Mouse (Mus musculus): ENCODE data around the gene Hnrnph3. TPM values are rescaled to one million over a fixed set of nuclear protein-coding genes. Genes with fewer than 3 reads are reported as not detected.

Hnrnph3 gene
- polyA plus RNA-seq, 1 experiment from 2014 or later: 21.7 TPM

DNA sequence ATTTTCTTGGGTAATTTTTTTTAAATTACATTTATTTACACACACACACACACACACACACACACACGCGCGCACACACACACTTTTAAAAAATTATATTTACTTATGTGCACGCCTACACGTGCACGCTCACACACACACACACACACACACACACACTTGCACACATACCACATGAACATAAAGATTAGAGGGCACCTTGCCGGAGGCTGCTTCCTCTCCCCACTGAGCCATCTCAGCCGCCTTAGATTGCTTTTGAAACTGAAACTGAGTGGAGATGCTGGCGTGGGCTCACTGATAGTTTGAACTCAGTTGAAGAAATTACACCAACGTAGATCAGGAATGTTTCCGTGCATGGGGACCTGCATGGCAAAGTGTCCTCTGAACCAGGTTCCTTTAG is 39.9 kb downstream of the Hnrnph3 start:
- H3K4me3 ChIP-seq (replicated peaks): no peak overlapping the region
- H3K27me3 ChIP-seq: 0 out of 2 replicates have a peak, but pooled peaks cover 4% of the 10 kb centered on the region
- ATAC-seq (ENCODE audit: insufficient read depth): no peak
- no peaks in the 10 kb centered on the region for H3K9me3 ChIP-seq (replicated peaks)
- H3K36me3 ChIP-seq (replicated peaks): no peaks in the 10 kb centered on the region
- H3K4me2 ChIP-seq: no peak overlapping the region
- 75% methylated on average over 11 of the region's 11 CpGs for WGBS (ENCODE audit: insufficient replicate concordance)
- no peak overlapping the region for H3K27ac ChIP-seq (replicated peaks)
- no peak overlapping the region for H3K9ac ChIP-seq
- peaks cover 16% of the 10 kb centered on the region for H3K4me1 ChIP-seq (replicated peaks)

DNA sequence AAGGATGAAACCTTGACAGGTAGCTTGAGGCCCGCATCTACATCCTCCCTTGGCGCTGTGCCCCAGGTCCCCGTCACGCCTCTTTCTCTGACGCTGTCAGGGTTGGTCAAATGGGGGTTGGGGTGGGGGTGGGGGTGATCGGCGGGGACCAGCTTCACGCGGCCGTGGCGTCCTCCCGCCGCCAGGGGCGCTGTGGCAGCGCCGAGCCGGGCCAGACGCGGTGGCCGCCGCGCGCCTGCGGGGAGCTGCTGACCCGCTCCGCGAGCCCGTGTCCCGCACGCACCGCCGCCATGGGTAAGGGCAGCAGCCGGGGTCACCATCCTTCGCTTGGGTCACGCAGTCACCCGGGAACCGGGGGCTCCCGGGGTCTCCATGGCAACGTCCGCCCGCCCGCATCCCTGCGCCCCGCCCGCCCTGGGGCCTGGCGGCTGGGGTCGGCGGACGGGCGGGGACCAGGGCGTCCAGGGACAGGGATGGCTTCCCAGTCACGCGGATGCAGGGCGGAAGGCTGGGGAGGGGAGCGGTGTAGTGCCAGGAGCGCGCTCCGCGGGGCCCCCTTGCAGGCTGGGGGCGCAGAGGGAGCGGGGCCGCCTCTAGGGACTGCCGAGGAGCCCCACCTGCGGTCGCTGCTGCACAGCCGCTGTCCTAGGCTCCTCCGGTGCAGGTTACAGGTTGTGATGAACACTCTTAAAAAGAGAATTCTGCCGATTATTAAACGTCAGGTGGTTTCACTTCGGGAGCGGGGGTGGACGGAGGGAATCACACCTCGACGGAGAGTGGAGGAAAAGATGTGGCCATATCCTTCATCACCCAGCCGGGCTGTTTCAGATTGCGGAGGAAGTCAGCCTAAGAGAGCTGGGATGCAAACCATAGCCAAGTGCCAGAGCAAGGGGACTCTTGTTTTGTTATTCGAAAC is 43.7 kb downstream of the Hnrnph3 start, which contains the start of gene Rufy2:
Gene Rufy2, plus strand, starts transcription at position 185 of the 916 bp plus-strand sequence.
- Histone ChIP-seq H3K4me3 (replicated peaks) (peak within 1 kb of the TSS; percentile 87), H3K27me3 (0 out of 2 replicates have a peak, but pooled peaks cover 4% of the 10 kb centered on the region), H3K36me3 (replicated peaks) (peaks cover 8% of the 10 kb centered on the region), H3K9me3 (replicated peaks) (no peaks in the 10 kb centered on the region), H3K9ac (peak within 1 kb of the TSS; percentile 71), H3K27ac (replicated peaks) (no peak within 1 kb of the TSS), H3K4me1 (replicated peaks) (peaks cover 16% of the 10 kb centered on the region), H3K4me2 (peak within 1 kb of the TSS; percentile 98)
- ATAC-seq (ENCODE audit: insufficient read depth): peak; percentile 73
- under 1% methylated on average over 77 of the region's 77 CpGs for WGBS (ENCODE audit: insufficient replicate concordance)

DNA sequence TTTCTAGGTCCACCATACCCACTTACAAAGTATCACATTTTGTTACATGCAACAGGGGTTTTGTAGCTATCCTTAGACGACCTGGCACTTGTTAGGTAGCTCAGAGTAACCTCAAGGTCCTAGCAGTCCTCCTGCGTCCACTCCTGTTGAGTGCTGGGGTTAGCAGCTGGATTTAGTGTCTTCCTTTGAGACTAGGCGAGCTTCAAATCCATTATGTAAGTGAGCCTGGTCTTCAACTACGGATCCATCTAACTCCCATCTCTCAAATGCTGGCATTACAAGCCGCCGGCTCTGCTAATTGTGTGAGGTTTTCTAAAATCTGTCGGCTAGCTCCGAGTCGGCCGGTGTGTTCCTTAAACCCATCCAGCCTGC is 44.4 kb downstream of the Hnrnph3 start:
- no peak overlapping the region for H3K27ac ChIP-seq (replicated peaks)
- no peak for ATAC-seq (ENCODE audit: insufficient read depth)
- H3K27me3 ChIP-seq: 0 out of 2 replicates have a peak, but pooled peaks cover 4% of the 10 kb centered on the region
- no peak overlapping the region for H3K9ac ChIP-seq
- 19% methylated on average over 10 of the region's 10 CpGs for WGBS (ENCODE audit: insufficient replicate concordance)
- H3K4me3 ChIP-seq (replicated peaks): peak overlapping the region; percentile 87
- peaks cover 15% of the 10 kb centered on the region for H3K36me3 ChIP-seq (replicated peaks)
- H3K4me1 ChIP-seq (replicated peaks): peaks cover 16% of the 10 kb centered on the region
- H3K4me2 ChIP-seq: peak overlapping the region; percentile 98
- H3K9me3 ChIP-seq (replicated peaks): no peaks in the 10 kb centered on the region

DNA sequence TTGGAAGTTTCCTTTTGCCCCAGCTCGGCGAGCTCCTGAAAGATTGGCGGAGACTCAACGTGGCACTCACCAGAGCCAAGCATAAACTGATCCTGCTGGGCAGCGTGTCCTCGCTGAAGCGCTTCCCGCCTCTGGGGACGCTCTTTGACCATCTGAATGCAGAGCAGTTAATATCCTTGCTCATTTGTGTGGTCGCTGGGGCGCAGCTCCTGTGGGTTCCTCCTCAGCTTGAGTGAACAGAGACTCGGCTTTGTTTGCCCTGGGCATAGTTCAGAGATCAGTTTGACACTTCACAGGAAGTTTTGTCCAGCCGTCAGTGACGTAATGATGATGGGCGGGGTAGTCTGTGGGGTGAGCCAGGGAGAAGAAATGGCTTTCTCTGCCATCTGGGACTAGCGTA is 52.2 kb downstream of the Hnrnph3 start:
- peak; percentile 42; the same call in 1 of the 2 replicates for ATAC-seq (ENCODE audit: insufficient read depth)
- Histone ChIP-seq H3K27me3 (no peaks in the 10 kb centered on the region), H3K9me3 (replicated peaks) (no peaks in the 10 kb centered on the region), H3K9ac (no peak overlapping the region), H3K4me3 (replicated peaks) (no peak overlapping the region), H3K4me1 (replicated peaks) (no peaks in the 10 kb centered on the region), H3K4me2 (no peak overlapping the region), H3K36me3 (replicated peaks) (peaks cover 87% of the 10 kb centered on the region), H3K27ac (replicated peaks) (no peak overlapping the region)
- WGBS (ENCODE audit: insufficient replicate concordance): 71% methylated on average over 16 of the region's 16 CpGs

DNA sequence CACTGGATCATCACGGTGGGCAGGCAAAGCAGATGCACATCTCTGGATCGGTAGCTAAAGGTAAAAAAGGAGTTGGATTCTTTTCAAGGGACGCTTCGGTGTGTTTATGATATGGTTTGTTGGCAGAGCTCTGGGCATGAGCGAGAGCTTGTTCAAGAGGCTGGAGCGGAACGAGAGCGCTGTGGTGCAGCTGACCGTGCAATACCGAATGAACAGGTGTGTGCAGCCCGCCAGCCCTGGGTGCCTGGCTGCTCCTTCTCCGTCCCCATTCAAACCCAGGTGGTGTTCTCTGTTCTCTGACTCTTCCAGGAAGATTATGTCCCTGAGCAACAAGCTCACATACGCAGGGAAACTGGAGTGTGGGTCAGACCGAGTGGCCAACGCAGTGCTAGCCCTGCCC is 57.7 kb downstream of the Hnrnph3 start:
- H3K9me3 ChIP-seq (replicated peaks): no peaks in the 10 kb centered on the region
- ATAC-seq (ENCODE audit: insufficient read depth): no peak
- H3K4me3 ChIP-seq (replicated peaks): no peak overlapping the region
- no peaks in the 10 kb centered on the region for H3K27me3 ChIP-seq
- no peak overlapping the region for H3K4me2 ChIP-seq
- WGBS (ENCODE audit: insufficient replicate concordance): 84% methylated on average over 15 of the region's 15 CpGs
- no peak overlapping the region for H3K27ac ChIP-seq (replicated peaks)
- H3K4me1 ChIP-seq (replicated peaks): no peaks in the 10 kb centered on the region; the same call in 1 of the 2 replicates
- H3K9ac ChIP-seq: no peak overlapping the region
- H3K36me3 ChIP-seq (replicated peaks): peaks cover 96% of the 10 kb centered on the region

DNA sequence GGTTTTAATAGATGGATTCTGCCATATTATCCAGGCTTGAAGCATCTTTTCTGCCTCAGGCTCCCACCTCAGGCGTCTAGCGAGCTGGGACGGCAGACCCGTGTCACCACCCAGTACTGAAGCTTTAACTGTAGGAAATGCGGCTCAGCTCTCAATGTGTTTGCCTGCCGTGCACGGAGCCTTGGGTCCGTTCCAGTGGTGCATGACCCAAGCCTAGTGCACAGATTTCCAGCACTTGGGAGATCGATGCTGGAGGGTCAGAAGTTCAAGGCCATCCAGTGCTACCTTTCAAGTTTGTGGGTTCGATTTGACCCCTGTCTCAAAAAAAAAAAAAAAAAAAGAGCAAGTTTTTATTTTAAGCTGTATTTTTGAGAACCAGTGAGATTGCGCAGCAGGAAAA is 58.2 kb downstream of the Hnrnph3 start:
- Histone ChIP-seq H3K9me3 (replicated peaks) (no peaks in the 10 kb centered on the region), H3K4me1 (replicated peaks) (no peaks in the 10 kb centered on the region; the same call in 1 of the 2 replicates), H3K27ac (replicated peaks) (no peak overlapping the region), H3K4me3 (replicated peaks) (no peak overlapping the region), H3K27me3 (no peaks in the 10 kb centered on the region), H3K4me2 (no peak overlapping the region), H3K9ac (no peak overlapping the region), H3K36me3 (replicated peaks) (peaks cover 96% of the 10 kb centered on the region)
- WGBS (ENCODE audit: insufficient replicate concordance): 81% methylated on average over 11 of the region's 11 CpGs
- ATAC-seq (ENCODE audit: insufficient read depth): no peak

Other genes starting within 250 kb of the Hnrnph3 start
- gene Ccar1, start 231.9 kb downstream of the Hnrnph3 start, polyA plus RNA-seq (2015; fragmentation: Nextera tagmentation; extraction: Ambion mirVana): 46.4 and 50.6 TPM in 2 replicates
- gene Tet1, start 115.2 kb downstream of the Hnrnph3 start, polyA plus RNA-seq (2015; fragmentation: Nextera tagmentation; extraction: Ambion mirVana): 1.6 and 2.3 TPM in 2 replicates
- gene Slc25a16, start 103.6 kb downstream of the Hnrnph3 start, polyA plus RNA-seq (2015; fragmentation: Nextera tagmentation; extraction: Ambion mirVana): 7.8 and 8.1 TPM in 2 replicates
- 24.4 TPM in 2 replicates for gene Dna2, start 77.2 kb downstream of the Hnrnph3 start, polyA plus RNA-seq (2015; fragmentation: Nextera tagmentation; extraction: Ambion mirVana)
- gene Rufy2, start 44.0 kb downstream of the Hnrnph3 start, polyA plus RNA-seq (2015; fragmentation: Nextera tagmentation; extraction: Ambion mirVana): 1.8 and 2.2 TPM in 2 replicates
- 3.4 and 4.4 TPM in 2 replicates for gene Pbld2, start 98 bp upstream of the Hnrnph3 start, polyA plus RNA-seq (2015; fragmentation: Nextera tagmentation; extraction: Ambion mirVana)
- 17.9 and 27.8 TPM in 2 replicates for gene Pbld1, start 35.9 kb upstream of the Hnrnph3 start, polyA plus RNA-seq (2015; fragmentation: Nextera tagmentation; extraction: Ambion mirVana)
- not detected in 2 replicates for gene Atoh7, start 75.4 kb upstream of the Hnrnph3 start, polyA plus RNA-seq (2015; fragmentation: Nextera tagmentation; extraction: Ambion mirVana)
- 0.21 and 0.30 TPM in 2 replicates for gene Mypn, start 179.7 kb upstream of the Hnrnph3 start, polyA plus RNA-seq (2015; fragmentation: Nextera tagmentation; extraction: Ambion mirVana)
- gene Herc4, start 219.6 kb upstream of the Hnrnph3 start, polyA plus RNA-seq (2015; fragmentation: Nextera tagmentation; extraction: Ambion mirVana): 26.8 and 31.3 TPM in 2 replicates